Mouse (Mus musculus) kidney, embryonic 16.5 days (tissue): ENCODE results near the gene Kdm2a. TPM values are rescaled to one million over a fixed set of nuclear protein-coding genes. Genes with fewer than 3 reads are reported as not detected.

ENCODE experiments used
- ATAC-seq: fragments of 200-750 bp; cut with Nextera tagmentation; 2 replicates; pipeline ENCODE4 v1.8.0; 2017; ENCODE audit warnings: moderate TSS enrichment; ENCODE audit not compliant: low FRiP score, low TSS enrichment
- H3K27ac ChIP-seq: fragments of 300-500 bp; sonication (generic); 2 replicates; pipeline ENCODE4 v1.5.1; 2014; ENCODE audit warnings: low read length
- H3K27me3 ChIP-seq: fragments of 300-500 bp; sonication (generic); 2 replicates; pipeline ENCODE4 v1.6.1; 2014; ENCODE audit warnings: low read length, control low read depth, mixed read lengths; ENCODE audit not compliant: insufficient read depth
- H3K36me3 ChIP-seq: fragments of 300-500 bp; sonication (generic); 2 replicates; pipeline ENCODE4 v1.6.1; 2014; ENCODE audit warnings: low read length, control low read depth, mixed read lengths; ENCODE audit not compliant: insufficient read depth
- H3K4me1 ChIP-seq: fragments of 300-500 bp; sonication (generic); 2 replicates; pipeline ENCODE4 v1.6.1; 2014; ENCODE audit warnings: low read length, control low read depth, mixed read lengths; ENCODE audit not compliant: insufficient read depth
- H3K4me2 ChIP-seq: fragments of 300-500 bp; sonication (generic); replicated peaks from 2 replicates; pipeline ENCODE4 v1.6.1; 2014; ENCODE audit warnings: low read depth, low read length
- H3K4me3 ChIP-seq: fragments of 300-500 bp; sonication (generic); 2 replicates; pipeline ENCODE4 v1.5.1; 2014; ENCODE audit warnings: mild to moderate bottlenecking, low read length
- H3K9ac ChIP-seq: fragments of 300-500 bp; sonication (generic); replicated peaks from 2 replicates; pipeline ENCODE4 v1.6.1; 2014; ENCODE audit warnings: low read length
- H3K9me3 ChIP-seq: fragments of 300-500 bp; sonication (generic); 2 replicates; pipeline ENCODE4 v1.6.1; 2016; ENCODE audit warnings: low read length, control low read depth
- WGBS: fragments of 180-500 bp; shearing (Covaris S2); extraction: QIAGEN DNeasy Blood & Tissue Kit; methylation state at CpG from one replicate; pipeline ENCODE4 v1.1.7; 2014; 5-methylcytosine and 5-hydroxymethylcytosine counted together
- polyA plus RNA-seq: library from polyadenylated mRNA; unstranded; fragments of >200 nt; fragmentation: Nextera tagmentation; extraction: Ambion mirVana; gene quantifications from 2 replicates; pipeline ENCODE4 v1.2.1, GENCODE M21; 2015

Kdm2a gene
- polyA plus RNA-seq, 1 experiment from 2014 or later = 47.5 TPM

DNA sequence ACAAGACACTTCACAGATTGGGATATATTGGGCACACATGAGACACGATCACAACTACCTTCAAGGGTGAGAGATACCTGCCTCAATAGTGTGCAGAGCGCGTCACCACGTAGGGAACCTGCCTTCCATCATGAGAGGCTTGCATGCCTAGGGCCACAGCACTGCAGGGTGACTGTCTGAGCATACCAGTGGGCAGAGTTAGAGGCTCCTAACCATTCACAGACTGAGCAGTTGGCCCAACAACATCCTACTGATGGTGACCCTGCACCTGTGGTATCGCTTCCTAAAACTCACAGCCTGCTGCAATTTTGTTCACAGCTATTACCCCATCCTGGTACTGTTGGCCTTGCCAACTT is 94.5 kb downstream of the Kdm2a start:
- 95% methylated on average over 5 of the region's 5 CpGs for WGBS
- no peak for ATAC-seq
- Histone ChIP-seq H3K4me2 (peak overlapping the region; percentile 47; the same call in 1 of the 2 replicates), H3K36me3 (no peaks in the 10 kb centered on the region), H3K4me3 (no peak overlapping the region), H3K27me3 (no peaks in the 10 kb centered on the region), H3K9ac (no peak overlapping the region), H3K4me1 (peaks cover 63% of the 10 kb centered on the region), H3K27ac (no peak overlapping the region), H3K9me3 (no peaks in the 10 kb centered on the region)

DNA sequence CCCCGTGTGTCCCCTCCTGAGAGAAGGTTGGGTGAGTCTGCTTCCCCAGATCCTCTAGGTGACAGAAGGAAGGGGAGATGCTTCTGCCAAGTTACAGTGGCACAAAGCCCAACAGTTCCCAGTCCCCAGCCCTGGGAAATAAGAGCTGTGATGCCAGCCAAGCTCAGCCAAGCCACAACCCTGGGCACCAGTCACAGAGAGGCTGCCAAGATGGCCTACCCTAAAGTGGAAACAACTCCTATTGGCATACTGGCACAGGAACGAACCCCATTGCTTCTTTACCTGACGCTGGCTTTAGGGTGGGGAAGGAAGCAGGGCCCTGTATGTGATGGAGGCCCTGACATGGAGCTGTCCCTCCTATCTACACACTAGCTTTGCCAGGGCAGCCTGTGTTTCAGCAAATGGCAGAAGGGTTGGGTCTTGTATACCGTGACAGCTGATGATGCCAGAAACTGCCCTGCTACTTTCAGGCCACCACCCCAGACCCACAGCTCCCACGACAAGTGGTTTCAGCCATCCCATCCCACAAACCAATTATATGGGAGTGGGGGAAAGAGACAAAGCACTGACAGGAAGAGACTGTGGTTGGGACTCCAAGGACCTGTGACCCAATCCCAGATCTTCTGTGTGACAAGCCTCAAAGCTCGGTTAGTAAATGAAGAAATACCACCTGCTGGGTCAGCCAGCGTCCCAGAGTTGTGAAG is 95.0 kb downstream of the Kdm2a start:
- Histone ChIP-seq H3K27me3 (no peaks in the 10 kb centered on the region), H3K4me3 (peak overlapping the region; percentile 28), H3K4me2 (peak overlapping the region; percentile 47), H3K4me1 (peaks cover 63% of the 10 kb centered on the region), H3K9me3 (no peaks in the 10 kb centered on the region), H3K27ac (peak overlapping the region; percentile 70), H3K36me3 (no peaks in the 10 kb centered on the region), H3K9ac (peak overlapping the region; percentile 53)
- 58% methylated on average over 7 of the region's 7 CpGs for WGBS
- ATAC-seq = no peak

DNA sequence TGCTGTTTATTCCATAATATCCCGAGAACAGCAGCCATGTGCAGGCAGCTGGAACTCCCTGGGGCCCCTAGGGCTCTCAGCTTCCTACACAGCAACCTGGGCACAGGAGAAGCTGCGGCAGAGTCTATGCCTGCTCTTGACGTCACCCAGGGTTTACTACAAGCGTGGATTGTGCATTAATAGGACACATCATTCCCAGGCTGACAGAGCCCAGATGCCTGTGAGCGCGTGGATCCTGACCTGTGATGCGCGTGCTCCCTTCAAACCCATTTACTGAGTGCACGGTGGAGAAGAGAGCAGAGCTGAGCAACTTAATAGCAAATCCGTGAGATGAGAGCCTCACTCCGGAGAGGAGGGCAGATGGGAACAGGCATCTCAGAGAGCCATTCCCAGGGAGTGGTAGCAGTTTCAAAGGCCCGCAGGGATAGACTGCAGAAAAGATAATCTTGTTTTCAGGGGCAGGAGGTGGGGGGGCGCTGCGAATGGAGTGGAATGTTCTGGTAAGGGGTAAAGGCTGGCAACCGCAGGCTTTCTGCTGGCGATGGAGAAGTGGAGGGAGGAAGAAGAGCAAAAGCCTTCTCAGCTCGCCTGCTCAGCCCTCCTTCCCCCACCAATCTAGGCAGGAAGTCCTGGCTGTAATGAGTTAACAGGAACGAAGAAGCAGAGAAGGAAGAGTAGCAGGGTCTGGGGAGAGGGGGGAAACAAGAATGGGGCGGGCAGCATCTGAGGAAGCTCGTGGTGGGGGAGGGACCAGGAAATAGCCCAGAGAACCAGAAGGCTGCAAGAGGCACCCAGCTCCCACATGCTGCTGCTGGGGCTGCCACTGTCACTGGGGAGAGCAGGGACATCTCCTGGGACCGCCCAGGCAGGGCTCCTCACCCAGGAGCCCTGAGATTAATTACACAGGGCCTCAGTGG is 96.1 kb downstream of the Kdm2a start:
- ATAC-seq = 0 out of 2 replicates have a peak, but pooled peaks have one; percentile 33
- peak overlapping the region; percentile 70 for H3K27ac ChIP-seq
- no peaks in the 10 kb centered on the region for H3K36me3 ChIP-seq
- WGBS = 23% methylated on average over 21 of the region's 21 CpGs
- H3K27me3 ChIP-seq = no peaks in the 10 kb centered on the region
- peaks cover 67% of the 10 kb centered on the region for H3K4me1 ChIP-seq
- no peaks in the 10 kb centered on the region for H3K9me3 ChIP-seq
- H3K4me2 ChIP-seq = peak overlapping the region; percentile 47
- peak overlapping the region; percentile 53 for H3K9ac ChIP-seq
- peak overlapping the region; percentile 28 for H3K4me3 ChIP-seq

DNA sequence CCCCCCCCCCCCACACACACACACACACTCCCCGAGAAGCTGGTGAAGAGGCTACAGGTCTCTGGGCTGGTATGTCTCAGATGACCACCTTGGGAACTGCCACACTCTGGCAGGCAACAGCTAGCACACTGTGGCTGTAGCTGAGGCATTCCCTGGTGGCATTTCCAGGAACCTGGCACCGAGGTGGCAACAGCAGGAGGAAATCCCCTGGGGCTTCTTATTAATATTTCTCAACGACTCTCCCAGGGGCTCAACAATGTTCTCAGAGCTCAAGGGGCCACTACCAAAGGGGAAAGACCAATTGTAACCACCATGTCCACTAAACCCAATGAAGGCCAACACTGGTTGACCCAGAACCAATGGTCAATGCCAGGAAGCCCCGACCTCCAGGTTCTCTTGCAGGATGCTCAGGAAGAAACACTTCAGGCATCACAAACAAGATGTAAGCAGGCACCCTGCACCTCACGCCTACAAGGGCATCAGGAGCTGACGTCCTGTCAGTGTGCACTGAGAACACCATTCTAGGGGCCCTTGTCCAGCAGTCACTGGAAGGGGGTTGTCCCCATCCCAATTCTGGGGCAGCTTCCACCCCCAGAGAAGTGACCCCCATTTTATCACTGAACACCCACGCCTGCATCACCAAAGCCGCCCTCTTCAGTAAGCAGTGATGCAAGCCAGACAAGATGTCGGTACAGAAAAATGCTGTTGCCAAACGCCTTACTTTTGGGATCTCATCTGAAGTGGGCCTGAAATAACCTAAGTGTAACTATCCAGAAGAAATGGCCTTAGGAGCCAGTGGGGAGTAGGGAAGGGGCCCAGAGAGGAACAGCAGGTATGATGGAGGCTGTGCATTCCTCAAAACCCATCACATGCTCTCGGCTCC is 97.0 kb downstream of the Kdm2a start:
- peak overlapping the region; percentile 70 for H3K27ac ChIP-seq
- 0 out of 2 replicates have a peak overlapping the region, but pooled peaks have one; percentile 28 for H3K4me3 ChIP-seq
- no peaks in the 10 kb centered on the region for H3K36me3 ChIP-seq
- peaks cover 62% of the 10 kb centered on the region for H3K4me1 ChIP-seq
- 63% methylated on average over 11 of the region's 11 CpGs for WGBS
- no peaks in the 10 kb centered on the region for H3K9me3 ChIP-seq
- no peak for ATAC-seq
- H3K9ac ChIP-seq = 0 out of 2 replicates have a peak overlapping the region, but pooled peaks have one; percentile 50
- H3K27me3 ChIP-seq = no peaks in the 10 kb centered on the region
- H3K4me2 ChIP-seq = peak overlapping the region; percentile 47

DNA sequence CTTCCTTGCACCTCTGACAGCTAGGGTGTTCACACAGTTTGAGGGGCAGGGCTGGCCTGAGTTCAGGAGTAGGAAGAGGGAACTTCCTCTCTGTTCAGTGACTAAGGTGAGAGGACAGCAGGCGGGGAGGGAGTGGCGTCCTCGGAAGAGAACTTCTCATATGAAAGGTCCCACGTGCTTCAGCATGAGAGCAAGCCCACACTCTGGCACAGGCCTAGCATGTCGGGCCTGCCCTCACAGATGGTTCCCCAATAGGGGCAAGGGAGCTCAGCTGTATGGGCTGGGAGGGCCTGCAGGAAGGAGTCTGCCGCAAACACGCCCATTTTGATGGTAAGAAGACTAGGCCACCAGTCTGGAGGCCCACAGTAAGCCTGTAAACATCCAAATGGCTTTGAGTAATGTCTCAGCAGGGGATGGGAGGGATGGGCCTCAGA is 97.8 kb downstream of the Kdm2a start:
- peaks cover 62% of the 10 kb centered on the region for H3K4me1 ChIP-seq
- no peaks in the 10 kb centered on the region for H3K36me3 ChIP-seq
- H3K4me3 ChIP-seq = no peak overlapping the region
- H3K4me2 ChIP-seq = no peak overlapping the region
- 46% methylated on average over 7 of the region's 7 CpGs for WGBS
- H3K9ac ChIP-seq = no peak overlapping the region
- ATAC-seq = no peak
- H3K9me3 ChIP-seq = no peaks in the 10 kb centered on the region
- H3K27me3 ChIP-seq = no peaks in the 10 kb centered on the region
- peak overlapping the region; percentile 67; the same call in 1 of the 2 replicates for H3K27ac ChIP-seq

DNA sequence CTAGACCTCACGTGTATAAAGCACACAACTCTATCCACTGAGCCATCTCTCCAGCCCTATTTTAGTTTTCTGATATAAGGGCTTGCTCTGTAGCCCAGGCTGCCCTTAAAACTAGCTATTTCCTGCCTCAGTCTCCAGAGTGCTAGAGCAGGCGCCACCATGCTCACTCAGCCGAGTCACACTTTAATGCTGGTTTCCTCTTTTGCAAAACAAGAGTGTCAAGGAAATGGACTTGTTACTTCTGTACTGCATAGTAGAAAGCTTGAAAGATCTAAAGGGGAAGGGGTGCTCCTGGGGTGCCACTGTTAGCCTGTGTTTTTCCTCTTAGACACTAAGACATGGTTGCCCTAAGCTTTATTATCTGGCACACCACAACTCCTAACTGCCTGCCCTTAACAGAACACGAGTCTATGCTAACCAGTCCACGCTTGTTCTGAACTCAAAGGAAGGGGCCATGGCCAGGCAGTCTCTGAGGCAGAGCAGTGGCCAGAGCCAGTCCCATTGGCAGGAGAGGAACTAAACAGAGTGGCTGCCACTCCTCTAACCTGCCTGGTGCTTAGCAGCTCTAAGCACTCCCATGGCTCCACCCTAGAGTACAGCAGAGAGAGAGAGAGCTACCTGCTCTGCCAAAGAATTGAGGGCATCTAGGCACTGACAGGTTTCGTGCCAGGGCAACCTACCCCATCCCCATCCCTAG is 98.4 kb downstream of the Kdm2a start:
- no peaks in the 10 kb centered on the region for H3K27me3 ChIP-seq
- H3K36me3 ChIP-seq = no peaks in the 10 kb centered on the region
- peak overlapping the region; percentile 67 for H3K27ac ChIP-seq
- no peak overlapping the region for H3K4me2 ChIP-seq
- whole genome bisulfite sequencing = 75% methylated on average over 6 of the region's 6 CpGs
- H3K4me3 ChIP-seq = no peak overlapping the region
- no peak overlapping the region; the same call in 1 of the 2 replicates for H3K9ac ChIP-seq
- no peaks in the 10 kb centered on the region for H3K9me3 ChIP-seq
- ATAC-seq = no peak
- H3K4me1 ChIP-seq = peaks cover 57% of the 10 kb centered on the region

DNA sequence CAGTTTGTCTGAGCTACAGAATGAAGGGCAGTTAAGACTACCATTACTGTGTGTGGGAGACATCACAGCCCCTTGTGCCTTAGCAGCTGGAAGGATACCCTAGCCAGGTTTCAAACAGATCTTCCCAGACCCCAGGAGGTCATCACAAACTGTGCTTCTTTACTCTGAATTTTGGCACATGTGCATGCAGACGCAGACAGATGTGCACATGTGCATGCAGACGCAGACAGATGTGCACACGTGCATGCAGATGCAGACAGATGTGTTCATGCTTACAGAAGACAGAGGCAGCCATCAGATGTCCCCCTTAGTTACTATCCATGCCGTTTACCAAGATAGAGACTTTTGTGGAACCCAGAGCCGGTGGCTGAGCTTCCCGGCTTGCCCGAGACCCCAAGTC is 99.0 kb downstream of the Kdm2a start:
- Histone ChIP-seq H3K9me3 (no peaks in the 10 kb centered on the region), H3K27me3 (no peaks in the 10 kb centered on the region), H3K27ac (no peak overlapping the region), H3K4me2 (no peak overlapping the region), H3K4me1 (peaks cover 51% of the 10 kb centered on the region), H3K36me3 (no peaks in the 10 kb centered on the region), H3K4me3 (no peak overlapping the region), H3K9ac (no peak overlapping the region)
- no peak for ATAC-seq
- WGBS = 84% methylated on average over 7 of the region's 7 CpGs

DNA sequence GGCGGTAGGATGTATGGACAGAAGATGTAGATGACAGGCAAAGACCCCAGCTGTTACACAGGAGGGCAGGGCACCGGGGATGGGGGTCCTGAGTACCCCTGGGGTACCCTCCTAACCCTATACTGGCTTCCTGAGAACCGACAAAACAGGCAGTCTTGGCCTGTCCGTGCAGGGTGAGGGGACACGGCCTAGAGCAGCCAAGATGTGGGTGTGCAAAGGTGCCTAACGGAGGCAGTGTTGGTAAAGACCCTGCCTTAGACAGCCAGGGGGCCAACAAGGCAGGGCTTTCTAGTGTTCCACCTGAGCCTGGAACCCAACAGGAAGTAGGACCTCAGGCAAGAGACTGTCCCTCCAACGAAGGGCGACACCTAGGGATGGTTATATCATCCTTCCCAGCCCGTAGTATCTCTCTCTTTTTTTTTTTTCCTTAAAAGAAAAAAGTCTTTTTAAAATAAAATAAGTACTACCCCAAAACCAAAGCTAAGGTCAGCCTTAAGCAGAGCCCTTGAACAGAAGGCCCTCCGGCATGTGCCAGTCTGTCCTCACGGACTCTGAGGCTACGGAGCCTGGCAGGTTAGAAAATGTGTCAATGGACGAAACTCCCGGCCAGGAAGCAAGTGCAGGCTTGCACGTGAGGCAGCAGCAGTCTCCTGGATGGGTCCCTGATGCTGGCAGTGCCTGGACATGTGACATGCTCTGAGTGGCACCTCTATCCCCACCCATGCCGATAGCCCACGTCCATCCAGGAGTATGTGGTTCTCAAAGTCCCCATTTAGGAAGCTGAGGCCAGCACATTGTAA is 99.6 kb downstream of the Kdm2a start:
- peaks cover 45% of the 10 kb centered on the region for H3K4me1 ChIP-seq
- no peak for ATAC-seq
- no peaks in the 10 kb centered on the region for H3K36me3 ChIP-seq
- H3K27me3 ChIP-seq = no peaks in the 10 kb centered on the region
- no peak overlapping the region for H3K27ac ChIP-seq
- H3K9me3 ChIP-seq = no peaks in the 10 kb centered on the region
- H3K4me3 ChIP-seq = no peak overlapping the region
- H3K9ac ChIP-seq = no peak overlapping the region
- 89% methylated on average over 17 of the region's 17 CpGs for whole genome bisulfite sequencing
- H3K4me2 ChIP-seq = no peak overlapping the region
